Mouse (Mus musculus): Measurements from ENCODE around the gene Ulk3. TPM values are rescaled to one million over a fixed set of nuclear protein-coding genes. Genes with fewer than 3 reads are reported as not detected.
A peak's percentile ranks its signal among the peaks of the same experiment; 100 is the strongest.

The Ulk3 gene
- total and polyA plus RNA-seq, 3 experiments: 2.6 to 11.4 (median 10.0) TPM

DNA sequence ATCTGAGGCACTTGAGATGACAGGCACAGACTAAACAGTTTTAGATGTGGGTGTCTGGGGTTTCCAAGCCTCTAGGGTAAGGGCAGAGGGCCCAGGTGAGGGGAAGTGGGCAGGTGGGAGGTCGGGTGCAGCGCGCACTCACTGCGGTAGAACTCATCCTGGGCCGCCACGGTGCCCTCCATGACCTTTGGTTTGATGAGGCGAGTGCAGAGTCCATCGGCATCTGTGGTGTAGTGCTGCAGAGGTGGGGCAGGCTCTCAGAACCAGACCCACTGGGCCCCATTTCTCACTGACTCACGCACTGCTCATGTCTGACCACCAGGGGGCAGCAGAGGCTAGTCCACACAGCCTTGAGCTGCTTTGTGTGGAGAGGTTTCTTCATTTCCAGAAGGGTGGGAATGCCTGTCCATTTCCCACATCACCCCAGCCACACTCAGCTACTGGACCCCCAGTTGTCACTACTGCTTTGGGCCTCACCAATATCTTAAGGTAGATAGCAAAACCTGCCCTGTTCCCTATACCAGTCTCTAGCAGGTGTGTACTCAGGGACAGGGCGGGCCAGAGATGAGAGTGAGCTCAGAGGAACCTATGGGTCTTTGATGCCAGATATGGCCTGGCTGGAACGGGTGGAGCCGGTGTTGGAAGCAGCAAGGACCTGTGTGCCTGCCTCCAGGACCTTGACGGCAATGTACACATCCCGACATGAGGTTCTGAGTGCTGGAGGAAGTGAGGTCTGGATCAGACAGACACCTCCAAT lies 40.0 kb downstream of the Ulk3 start:
- peak; percentile 70 for DNase-seq (ENCODE audit: extremely low read depth)
- peaks cover 79 to 100% of the 10 kb centered on the region in 2 experiments for H3K36me3 ChIP-seq (replicated peaks in 1 of 2; ENCODE audit: control insufficient read depth in 1 of 2, insufficient read depth in 1 of 2, low read length in 1 of 2)
- peaks cover 25 to 67% of the 10 kb centered on the region in 2 experiments for H3K4me1 ChIP-seq (ENCODE audit: control insufficient read depth in 1 of 2, insufficient read depth in 2 of 2)
- H3K79me2 ChIP-seq (replicated peaks; ENCODE audit: control insufficient read depth, extremely low read depth, insufficient read depth, poor library complexity, severe bottlenecking): peaks cover 20% of the 10 kb centered on the region
- dilution Hi-C loops (cut with MboI; ENCODE audit: extremely low pct_ligation_motif_present, extremely low pct_unique_long_range_greater_than_20kb, low sequenced_read_pairs) (no loop called here), in situ Hi-C loops (cut with MboI; ENCODE audit: low pct_ligation_motif_present, low pct_unique_long_range_greater_than_20kb, low sequenced_read_pairs) (no loop called here)
- TF ChIP-seq MAZ (IDR thresholded peaks at IDR 0.05; ENCODE audit: low read depth, low read length) (no peak), NRF1 (IDR thresholded peaks at IDR 0.05; ENCODE audit: low read depth, low read length) (peak; percentile 47; the same call in 1 of the 2 replicates), UBTF (IDR thresholded peaks at IDR 0.05; ENCODE audit: low read depth, low read length) (0 out of 2 replicates have a peak, but pooled peaks have one; percentile 31), SMC3 (IDR thresholded peaks at IDR 0.05; ENCODE audit: low read depth, low read length) (peak; percentile 99), CTCF (conservative IDR thresholded peaks at IDR 0.05 in 1 of 2, IDR thresholded peaks at IDR 0.05 in 1 of 2; ENCODE audit: low read depth in 2 of 2, low read length in 2 of 2) (peak; percentile 88 to 97), USF2 (conservative IDR thresholded peaks at IDR 0.05; ENCODE audit: low read depth, low read length) (no peak)
- no peak overlapping the region for H3K27ac ChIP-seq (ENCODE audit: insufficient read depth, low read depth)
- no peaks in the 10 kb centered on the region for H3K9me3 ChIP-seq (replicated peaks; ENCODE audit: low read length)
- no peak overlapping the region for H3K4me2 ChIP-seq (ENCODE audit: insufficient read depth, low read depth, poor library complexity, severe bottlenecking)
- no peak overlapping the region for H3K9ac ChIP-seq (ENCODE audit: insufficient read depth, low read depth)
- H3K4me3 ChIP-seq (replicated peaks in 1 of 3; ENCODE audit: low read depth in 2 of 3, low read length in 2 of 3, poor library complexity in 1 of 3): no peak overlapping the region
- no peaks in the 10 kb centered on the region for H3K27me3 ChIP-seq (replicated peaks)

- no peak overlapping the region for H3K9ac ChIP-seq (ENCODE audit: insufficient read depth, low read depth)
- H3K79me2 ChIP-seq (replicated peaks; ENCODE audit: control insufficient read depth, extremely low read depth, insufficient read depth, poor library complexity, severe bottlenecking): peaks cover 58% of the 10 kb centered on the region
- TF ChIP-seq POLR2AphosphoS2 (IDR thresholded peaks at IDR 0.05; ENCODE audit: low read depth, low read length) (no peak), ZNF384 (IDR thresholded peaks at IDR 0.05; ENCODE audit: low read depth, low read length) (no peak), ZC3H11A (IDR thresholded peaks at IDR 0.05; ENCODE audit: low read depth, low read length) (no peak), RAD21 (IDR thresholded peaks at IDR 0.05; ENCODE audit: low read depth, low read length) (peak; percentile 4), NELFE (IDR thresholded peaks at IDR 0.05; ENCODE audit: low read depth, low read length) (no peak), MAZ (IDR thresholded peaks at IDR 0.05; ENCODE audit: low read depth, low read length) (no peak), SIN3A (IDR thresholded peaks at IDR 0.05; ENCODE audit: low read length) (no peak; the same call in 1 of the 2 replicates), POLR2A (IDR thresholded peaks at IDR 0.05; ENCODE audit: low read depth, low read length) (no peak), ELF1 (IDR thresholded peaks at IDR 0.05; ENCODE audit: low read depth, low read length) (no peak), SMC3 (IDR thresholded peaks at IDR 0.05; ENCODE audit: low read depth, low read length) (peak; percentile 2; the same call in 1 of the 2 replicates), ETS1 (conservative IDR thresholded peaks at IDR 0.05; ENCODE audit: low read depth, low read length) (0 out of 2 replicates have a peak, but pooled peaks have one; percentile 20), CTCF (conservative IDR thresholded peaks at IDR 0.05 in 1 of 2, IDR thresholded peaks at IDR 0.05 in 1 of 2; ENCODE audit: low read depth in 2 of 2, low read length in 2 of 2) (peak in 1 of 2 experiments; percentile 56; a peak in 2 of 4 replicates), UBTF (IDR thresholded peaks at IDR 0.05; ENCODE audit: low read depth, low read length) (no peak), IRF4 (IDR thresholded peaks at IDR 0.05; ENCODE audit: low read depth, low read length) (no peak), TCF12 (IDR thresholded peaks at IDR 0.05; ENCODE audit: low read depth, low read length) (no peak)
- H3K27ac ChIP-seq (ENCODE audit: insufficient read depth, low read depth): no peak overlapping the region
- no peaks in the 10 kb centered on the region for H3K9me3 ChIP-seq (replicated peaks; ENCODE audit: low read length)
- in situ Hi-C loops (cut with MboI; ENCODE audit: low pct_ligation_motif_present, low pct_unique_long_range_greater_than_20kb, low sequenced_read_pairs) (no loop called here), dilution Hi-C loops (cut with MboI; ENCODE audit: extremely low pct_ligation_motif_present, extremely low pct_unique_long_range_greater_than_20kb, low sequenced_read_pairs) (no loop called here)
- no peak overlapping the region for H3K4me2 ChIP-seq (ENCODE audit: insufficient read depth, low read depth, poor library complexity, severe bottlenecking)
- peaks cover 46 to 98% of the 10 kb centered on the region in 2 experiments for H3K4me1 ChIP-seq (ENCODE audit: control insufficient read depth in 1 of 2, insufficient read depth in 2 of 2)
- H3K36me3 ChIP-seq (replicated peaks in 1 of 2; ENCODE audit: control insufficient read depth in 1 of 2, insufficient read depth in 1 of 2, low read length in 1 of 2): peaks cover 39 to 79% of the 10 kb centered on the region in 2 experiments
- no peak overlapping the region for H3K4me3 ChIP-seq (replicated peaks in 1 of 3; ENCODE audit: low read depth in 2 of 3, low read length in 2 of 3, poor library complexity in 1 of 3)
- DNase-seq (ENCODE audit: extremely low read depth): peak; percentile 65
- H3K27me3 ChIP-seq (replicated peaks): no peaks in the 10 kb centered on the region
These were observed 44.3 kb downstream of the Ulk3 start for GRCm38 (mm10) chr9:57633481-57634024.

Measured in CH12.LX (cell line).